Mouse (Mus musculus) gonadal fat pad, adult 2 months (tissue): ENCODE results near the gene Ccdc83. TPM values are rescaled to one million over a fixed set of nuclear protein-coding genes. Genes with fewer than 3 reads are reported as not detected.

Experiments used
- polyA plus RNA-seq: library from polyadenylated mRNA; depleted of rRNA; stranded (reverse); fragments of >200 nt; gene quantifications from 2 replicates; pipeline ENCODE4 v1.2.3, GENCODE M21; 2012; rRNA removed

The Ccdc83 gene
- polyA plus RNA-seq, 1 experiment = 0.12 TPM

Other genes with a start within 250 kb of the Ccdc83 start
- 63.1 and 68.4 TPM in 2 replicates for gene Picalm, start 135.6 kb downstream of the Ccdc83 start, polyA plus RNA-seq
- 4.8 and 6.5 TPM in 2 replicates for gene Sytl2, start 36.5 kb upstream of the Ccdc83 start, polyA plus RNA-seq
- 0.49 and 0.89 TPM in 2 replicates for gene Ccdc89, start 160.8 kb upstream of the Ccdc83 start, polyA plus RNA-seq
- gene Crebzf, start 177.0 kb upstream of the Ccdc83 start, polyA plus RNA-seq = 34.9 and 40.0 TPM in 2 replicates
- gene Tmem126a, start 191.5 kb upstream of the Ccdc83 start, polyA plus RNA-seq = 28.8 and 45.0 TPM in 2 replicates
- gene Tmem126b, start 210.2 kb upstream of the Ccdc83 start, polyA plus RNA-seq = 9.7 and 13.0 TPM in 2 replicates
- 1.6 and 1.7 TPM in 2 replicates for gene Dlg2, start 210.9 kb upstream of the Ccdc83 start, polyA plus RNA-seq